Mouse (Mus musculus): ENCODE measurements around the gene 9530003J23Rik. TPM values are rescaled to one million over a fixed set of nuclear protein-coding genes. Genes with fewer than 3 reads are reported as not detected.
"Not testable (repeated sequence)": the region's sequence is repeated elsewhere in the genome, so short reads cannot be mapped to it uniquely, and the experiment has no call there.

The 9530003J23Rik gene
- total RNA-seq, 2 experiments from 2014 or later, result not detected

- no peak for DNase-seq
Measured at GRCm38 (mm10) chr10:117225094-117225493, 13.4 kb downstream of the 9530003J23Rik start.

- peak; percentile 95 for DNase-seq
Measured at GRCm38 (mm10) chr10:117224102-117224990, 14.2 kb downstream of the 9530003J23Rik start, which contains the start of gene Yeats4. Gene Yeats4, minus strand, starts transcription at chr10:117224507.

- no peak for DNase-seq
Measured at GRCm38 (mm10) chr10:117223758-117224101, 14.8 kb downstream of the 9530003J23Rik start.

- DNase-seq, result no peak
Measured at GRCm38 (mm10) chr10:117222821-117223220, 15.7 kb downstream of the 9530003J23Rik start.

GRCm38 (mm10) chr10:117218351-117218750 is 20.2 kb downstream of the 9530003J23Rik start:
- no peak for DNase-seq

GRCm38 (mm10) chr10:117217246-117217840 is 21.2 kb downstream of the 9530003J23Rik start:
- DNase-seq, result no peak

GRCm38 (mm10) chr10:117216793-117217192 is 21.7 kb downstream of the 9530003J23Rik start:
- peak; percentile 67 for DNase-seq

- DNase-seq, result no peak
Measured at GRCm38 (mm10) chr10:117216132-117216495, 22.4 kb downstream of the 9530003J23Rik start.

- DNase-seq, result no peak
Measured at GRCm38 (mm10) chr10:117215409-117216131, 22.9 kb downstream of the 9530003J23Rik start.

GRCm38 (mm10) chr10:117211023-117211422 is 27.5 kb downstream of the 9530003J23Rik start:
- no peak for DNase-seq

GRCm38 (mm10) chr10:117209469-117209938 is 29.0 kb downstream of the 9530003J23Rik start:
- peak; percentile 47 for DNase-seq

GRCm38 (mm10) chr10:117208787-117209186 is 29.7 kb downstream of the 9530003J23Rik start:
- DNase-seq, result not testable (repeated sequence)

- no peak for DNase-seq
Measured at GRCm38 (mm10) chr10:117208221-117208620, 30.3 kb downstream of the 9530003J23Rik start.

GRCm38 (mm10) chr10:117206070-117206469 is 32.4 kb downstream of the 9530003J23Rik start:
- DNase-seq, result no peak

- no peak for DNase-seq
Measured at GRCm38 (mm10) chr10:117203558-117203981, 34.9 kb downstream of the 9530003J23Rik start.

- DNase-seq, result no peak
Measured at GRCm38 (mm10) chr10:117202981-117203557, 35.4 kb downstream of the 9530003J23Rik start.

- no peak for DNase-seq
Measured at GRCm38 (mm10) chr10:117199701-117200100, 38.8 kb downstream of the 9530003J23Rik start.

GRCm38 (mm10) chr10:117196696-117197095 is 41.8 kb downstream of the 9530003J23Rik start:
- DNase-seq, result no peak

- no peak for DNase-seq
Measured at GRCm38 (mm10) chr10:117195748-117196147, 42.8 kb downstream of the 9530003J23Rik start.

GRCm38 (mm10) chr10:117195005-117195404 is 43.5 kb downstream of the 9530003J23Rik start:
- no peak for DNase-seq

- no peak for DNase-seq
Measured at GRCm38 (mm10) chr10:117193364-117193763, 45.1 kb downstream of the 9530003J23Rik start.

GRCm38 (mm10) chr10:117185399-117186089 is 53.0 kb downstream of the 9530003J23Rik start:
- DNase-seq, result no peak

Data from heart, postnatal 4 days (tissue).